Mouse (Mus musculus) limb, embryonic 10.5 days (tissue): ENCODE measurements around the gene Ifna9. TPM values are rescaled to one million over a fixed set of nuclear protein-coding genes. Genes with fewer than 3 reads are reported as not detected.
"Not testable (repeated sequence)": the region's sequence is repeated elsewhere in the genome, so short reads cannot be mapped to it uniquely, and the experiment has no call there.

Experiments used
- DNase-seq: peaks from one replicate; pipeline ENCODE4 v3.0.0-alpha.2; 2017; ENCODE audit warnings: low spot score
- H3K27ac ChIP-seq: fragments of 300-500 bp; sonication (generic); 2 replicates; pipeline ENCODE4 v1.5.1; 2016; ENCODE audit warnings: mild to moderate bottlenecking
- H3K27me3 ChIP-seq: fragments of 300-500 bp; sonication (generic); 2 replicates; pipeline ENCODE4 v1.6.1; 2016; ENCODE audit warnings: low read depth, mild to moderate bottlenecking; ENCODE audit not compliant: poor library complexity, severe bottlenecking
- H3K36me3 ChIP-seq: fragments of 300-500 bp; sonication (generic); 2 replicates; pipeline ENCODE4 v1.6.1; 2016; ENCODE audit warnings: mild to moderate bottlenecking, moderate library complexity
- H3K4me1 ChIP-seq: fragments of 300-500 bp; sonication (generic); 2 replicates; pipeline ENCODE4 v1.6.1; 2016
- H3K4me3 ChIP-seq: fragments of 300-500 bp; sonication (generic); 2 replicates; pipeline ENCODE4 v1.5.1; 2016; ENCODE audit warnings: mild to moderate bottlenecking, moderate library complexity
- H3K9me3 ChIP-seq: fragments of 300-500 bp; sonication (generic); replicated peaks from 2 replicates; pipeline ENCODE4 v1.6.1; 2016; ENCODE audit warnings: mild to moderate bottlenecking
- WGBS: fragments of 180-500 bp; shearing (Covaris S2); methylation state at CpG from one replicate; pipeline ENCODE4 v1.1.7; 2016; 5-methylcytosine and 5-hydroxymethylcytosine counted together
- polyA plus RNA-seq: library from polyadenylated mRNA; unstranded; fragments of >200 nt; fragmentation: Nextera tagmentation; extraction: Ambion mirVana; gene quantifications from 2 replicates; pipeline ENCODE4 v1.2.1, GENCODE M21; 2016

Gene Ifna9
- not detected in 2 replicates for polyA plus RNA-seq

GRCm38 (mm10) chr4:88592285-88592684, at the start of gene Ifna9:
Gene Ifna9 (minus strand): TSS chr4:88592385.
- Histone ChIP-seq H3K4me3 (no peak within 1 kb of the TSS), H3K27me3 (no peaks in the 10 kb centered on the region), H3K36me3 (no peaks in the 10 kb centered on the region), H3K27ac (no peak within 1 kb of the TSS), H3K4me1 (no peaks in the 10 kb centered on the region), H3K9me3 (no peaks in the 10 kb centered on the region)
- DNase-seq = no peak
- 95% methylated on average over 1 of the region's 1 CpGs for WGBS

GRCm38 (mm10) chr4:88641077-88641831, 49.1 kb upstream of the Ifna9 start:
- H3K4me1 ChIP-seq = no peaks in the 10 kb centered on the region
- DNase-seq = peak; percentile 99
- peak overlapping the region; percentile 35 for H3K4me3 ChIP-seq
- H3K9me3 ChIP-seq = no peaks in the 10 kb centered on the region
- WGBS = 23% methylated on average over 11 of the region's 11 CpGs
- peak overlapping the region; percentile 62; the same call in 1 of the 2 replicates for H3K27ac ChIP-seq
- no peaks in the 10 kb centered on the region for H3K27me3 ChIP-seq
- no peaks in the 10 kb centered on the region for H3K36me3 ChIP-seq

GRCm38 (mm10) chr4:88640704-88641076, 48.5 kb upstream of the Ifna9 start:
- WGBS = 82% methylated on average over 8 of the region's 8 CpGs
- no peak for DNase-seq
- no peaks in the 10 kb centered on the region for H3K4me1 ChIP-seq
- H3K36me3 ChIP-seq = no peaks in the 10 kb centered on the region
- peak overlapping the region; percentile 35 for H3K4me3 ChIP-seq
- H3K27ac ChIP-seq = peak overlapping the region; percentile 62; the same call in 1 of the 2 replicates
- H3K9me3 ChIP-seq = no peaks in the 10 kb centered on the region
- no peaks in the 10 kb centered on the region for H3K27me3 ChIP-seq

- Histone ChIP-seq H3K4me3 (no peak within 1 kb of the TSS), H3K4me1 (no peaks in the 10 kb centered on the region), H3K27me3 (no peaks in the 10 kb centered on the region), H3K27ac (no peak within 1 kb of the TSS), H3K9me3 (no peaks in the 10 kb centered on the region), H3K36me3 (no peaks in the 10 kb centered on the region)
- DNase-seq = no peak
- WGBS = 93% methylated on average over 4 of the region's 4 CpGs
These were observed 42.1 kb upstream of the Ifna9 start, which contains the start of gene C87499 for GRCm38 (mm10) chr4:88634311-88634710. Gene C87499 (minus strand): TSS chr4:88634411.

GRCm38 (mm10) chr4:88603276-88603675, 11.1 kb upstream of the Ifna9 start, which contains the start of gene Ifna12:
Gene Ifna12 (minus strand): TSS chr4:88603376.
- Histone ChIP-seq H3K27me3 (no peaks in the 10 kb centered on the region), H3K4me3 (no peak within 1 kb of the TSS), H3K4me1 (no peaks in the 10 kb centered on the region), H3K9me3 (no peaks in the 10 kb centered on the region), H3K27ac (no peak within 1 kb of the TSS), H3K36me3 (no peaks in the 10 kb centered on the region)
- DNase-seq = no peak

GRCm38 (mm10) chr4:88571698-88572097, 20.5 kb downstream of the Ifna9 start, which contains the start of gene Ifna14:
Gene Ifna14 (minus strand): TSS chr4:88571798.
- Histone ChIP-seq H3K4me1 (no peaks in the 10 kb centered on the region), H3K27ac (no peak within 1 kb of the TSS), H3K27me3 (no peaks in the 10 kb centered on the region), H3K4me3 (no peak within 1 kb of the TSS), H3K36me3 (no peaks in the 10 kb centered on the region), H3K9me3 (no peaks in the 10 kb centered on the region)
- 76% methylated on average over 1 of the region's 1 CpGs for WGBS
- DNase-seq = no peak

GRCm38 (mm10) chr4:88561791-88562190, 30.4 kb downstream of the Ifna9 start:
- Histone ChIP-seq H3K27me3 (no peaks in the 10 kb centered on the region), H3K9me3 (no peaks in the 10 kb centered on the region), H3K4me1 (no peaks in the 10 kb centered on the region), H3K4me3 (no peak overlapping the region), H3K27ac (no peak overlapping the region), H3K36me3 (no peaks in the 10 kb centered on the region)
- no peak for DNase-seq
- 97% methylated on average over 1 of the region's 1 CpGs for WGBS

GRCm38 (mm10) chr4:88558145-88558544, 34.0 kb downstream of the Ifna9 start, which contains the start of gene Ifna15:
Gene Ifna15 (minus strand): TSS chr4:88558245.
- DNase-seq, H3K4me3 ChIP-seq, H3K36me3 ChIP-seq, H3K9me3 ChIP-seq, H3K27me3 ChIP-seq, H3K4me1 ChIP-seq, H3K27ac ChIP-seq: not testable (repeated sequence)

GRCm38 (mm10) chr4:88550161-88550945, 41.8 kb downstream of the Ifna9 start:
- Histone ChIP-seq H3K27ac (no peak overlapping the region), H3K27me3 (no peaks in the 10 kb centered on the region), H3K4me1 (0 out of 2 replicates have a peak, but pooled peaks cover 4% of the 10 kb centered on the region), H3K36me3 (no peaks in the 10 kb centered on the region), H3K4me3 (peak overlapping the region; percentile 37; the same call in 1 of the 2 replicates), H3K9me3 (no peaks in the 10 kb centered on the region)
- peak; percentile 66 for DNase-seq
- 37% methylated on average over 22 of the region's 22 CpGs for WGBS

- 86% methylated on average over 1 of the region's 1 CpGs for WGBS
- no peaks in the 10 kb centered on the region for H3K27me3 ChIP-seq
These were observed 44.2 kb downstream of the Ifna9 start for GRCm38 (mm10) chr4:88547986-88548385.

GRCm38 (mm10) chr4:88543649-88544234, 48.4 kb downstream of the Ifna9 start:
- no peak for DNase-seq
- WGBS = 58% methylated on average over 2 of the region's 2 CpGs
- Histone ChIP-seq H3K4me3 (no peak overlapping the region), H3K36me3 (no peaks in the 10 kb centered on the region), H3K4me1 (no peaks in the 10 kb centered on the region), H3K27me3 (no peaks in the 10 kb centered on the region), H3K9me3 (no peaks in the 10 kb centered on the region), H3K27ac (no peak overlapping the region)

More at GRCm38 (mm10) chr4:88547986-88548385, 44.2 kb downstream of the Ifna9 start:
- H3K4me1 ChIP-seq = 0 out of 2 replicates have a peak, but pooled peaks cover 4% of the 10 kb centered on the region
- no peaks in the 10 kb centered on the region for H3K36me3 ChIP-seq
- no peak overlapping the region for H3K27ac ChIP-seq
- no peaks in the 10 kb centered on the region for H3K9me3 ChIP-seq
- H3K4me3 ChIP-seq = no peak overlapping the region
- no peak for DNase-seq
